Mouse (Mus musculus) layer of hippocampus, adult 2 months (tissue): Measurements from ENCODE around the gene Prl2c5. TPM values are rescaled to one million over a fixed set of nuclear protein-coding genes. Genes with fewer than 3 reads are reported as not detected.
"Not testable (repeated sequence)": the region's sequence is repeated elsewhere in the genome, so short reads cannot be mapped to it uniquely, and the experiment has no call there.

Experiments used
- DNase-seq, 2 experiments: peaks; one replicate each; pipeline ENCODE4 v3.0.0; 2022; ENCODE audit warnings: low spot score in 2 of 2
- H3K27ac ChIP-seq: fragments of 200-600 bp; 2 replicates; pipeline ENCODE4 v1.8.1; 2022
- H3K4me3 ChIP-seq: fragments of 200-600 bp; 2 replicates; pipeline ENCODE4 v1.8.1; 2022; ENCODE audit warnings: mild to moderate bottlenecking
- CTCF ChIP-seq: fragments of 200-600 bp; conservative IDR thresholded peaks from 2 replicates; pipeline ENCODE4 v1.8.1; 2022; ENCODE audit warnings: antibody characterized with exemption, mild to moderate bottlenecking, moderate library complexity
- long read RNA-seq, 2 experiments: library from polyadenylated mRNA; stranded (forward); transcript quantifications; one replicate each; pipeline ENCODE4 v2.0.0; 2021; ENCODE audit warnings: borderline mapping rate in 2 of 2
- total RNA-seq, 2 experiments: library from RNA; stranded (reverse); gene quantifications; 2 replicates each; pipeline ENCODE4 v1.2.3; 2021

Gene Prl2c5
- total RNA-seq = not detected
- long read RNA-seq, experiment 1 = 0 reads
- long read RNA-seq, experiment 2 = 0 reads

DNA sequence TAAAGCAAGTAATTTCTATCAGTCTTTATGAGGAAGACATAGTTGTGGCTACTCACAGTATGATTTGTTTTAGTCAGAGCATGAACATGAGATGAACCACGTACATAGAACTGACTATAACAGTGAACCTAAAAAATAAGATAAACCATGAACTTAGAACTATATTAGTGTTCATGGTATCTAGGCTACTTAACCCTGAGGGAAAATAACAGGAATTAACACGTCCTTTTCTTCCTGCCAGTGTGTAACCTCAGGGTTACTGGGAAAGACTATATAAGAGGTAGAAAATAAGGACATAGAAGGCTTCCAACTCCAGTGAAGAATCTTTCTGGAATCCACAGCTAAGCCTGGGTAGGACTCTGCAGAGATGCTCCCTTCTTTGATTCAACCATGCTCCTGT is at the start of gene Prl2c5:
Gene Prl2c5, plus strand, starts transcription at position 301 of the 400 bp plus-strand sequence.
- H3K4me3 ChIP-seq, H3K27ac ChIP-seq, DNase-seq: not testable (repeated sequence)

DNA sequence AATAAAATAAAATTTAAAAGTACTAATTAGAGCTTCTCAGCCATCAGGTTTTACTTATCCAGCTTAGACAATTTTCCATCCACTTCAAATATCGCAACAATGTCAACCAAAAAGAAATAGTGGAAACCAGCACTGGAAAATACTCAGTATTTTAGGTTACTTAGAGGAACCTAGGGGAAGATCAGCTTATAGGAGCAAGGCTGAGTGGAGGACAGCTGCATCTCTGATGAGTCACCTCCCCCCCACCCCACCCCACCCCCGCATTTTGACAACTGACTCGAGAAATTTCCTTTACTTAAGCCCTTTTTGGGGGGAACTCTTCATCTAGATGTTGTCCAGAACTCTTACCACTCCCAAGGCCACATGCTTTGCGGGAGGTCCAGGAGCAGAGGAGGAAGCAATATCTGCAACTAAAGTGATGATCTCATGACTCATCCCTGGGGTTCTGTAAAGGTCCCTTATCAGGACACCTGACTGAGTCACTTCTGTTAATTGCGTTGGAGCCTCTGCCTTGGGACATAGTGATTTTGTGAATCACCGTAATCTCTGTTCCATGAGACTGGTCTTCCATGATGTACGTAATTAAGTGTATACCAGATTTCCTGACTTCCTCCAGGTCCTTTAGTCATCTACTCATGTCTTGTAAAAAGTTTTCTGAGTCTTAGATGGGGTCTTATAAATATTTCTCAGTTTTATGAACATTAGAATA is 19.6 kb upstream of the Prl2c5 start:
- H3K27ac ChIP-seq, H3K4me3 ChIP-seq, DNase-seq: not testable (repeated sequence)

DNA sequence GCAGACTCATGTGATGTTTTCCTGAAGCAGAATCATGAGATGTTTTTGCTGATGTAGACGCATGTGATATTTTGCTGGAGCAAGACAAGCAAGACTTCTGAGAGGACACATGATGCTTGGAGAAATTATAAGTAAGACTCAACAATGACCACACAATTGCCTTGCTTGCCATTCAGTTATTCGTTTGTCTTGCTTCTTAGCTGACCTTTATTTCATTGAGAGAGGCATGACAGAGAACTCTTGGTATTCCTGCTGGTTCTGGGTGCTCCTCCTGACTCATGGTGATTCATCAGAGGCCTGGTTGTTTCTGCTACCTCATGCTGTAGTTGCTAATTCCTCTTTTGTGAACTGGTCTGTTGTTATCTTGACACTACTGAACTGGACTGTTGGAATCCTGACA is 13.9 kb upstream of the Prl2c5 start:
- H3K4me3 ChIP-seq, H3K27ac ChIP-seq, DNase-seq: not testable (repeated sequence)

DNA sequence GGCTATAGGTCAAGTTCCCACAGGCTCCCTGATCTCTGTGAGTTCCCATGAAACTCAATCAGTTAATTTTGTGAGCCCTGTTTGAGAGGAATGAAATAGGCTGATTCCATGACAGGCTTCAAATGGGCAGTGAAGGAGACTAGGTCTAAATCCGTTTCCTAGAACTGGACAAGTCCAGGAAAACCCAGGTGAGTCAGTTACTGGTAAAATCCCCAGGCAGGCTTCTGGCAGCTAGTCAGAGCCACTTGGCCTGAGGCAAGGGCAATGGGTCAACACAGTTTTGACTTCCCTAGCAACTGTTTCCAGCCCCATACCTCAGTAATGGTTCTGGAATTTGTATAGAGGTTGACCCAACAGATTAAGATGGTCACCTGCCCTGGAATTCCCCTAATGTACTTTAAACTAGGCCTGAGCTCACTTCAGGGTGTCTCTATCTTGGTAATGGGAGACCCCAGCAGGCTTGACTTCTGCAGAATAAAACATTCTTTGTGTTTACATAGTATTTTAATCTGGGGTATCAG is 8.8 kb upstream of the Prl2c5 start:
- not testable (repeated sequence) for DNase-seq, H3K27ac ChIP-seq, H3K4me3 ChIP-seq

DNA sequence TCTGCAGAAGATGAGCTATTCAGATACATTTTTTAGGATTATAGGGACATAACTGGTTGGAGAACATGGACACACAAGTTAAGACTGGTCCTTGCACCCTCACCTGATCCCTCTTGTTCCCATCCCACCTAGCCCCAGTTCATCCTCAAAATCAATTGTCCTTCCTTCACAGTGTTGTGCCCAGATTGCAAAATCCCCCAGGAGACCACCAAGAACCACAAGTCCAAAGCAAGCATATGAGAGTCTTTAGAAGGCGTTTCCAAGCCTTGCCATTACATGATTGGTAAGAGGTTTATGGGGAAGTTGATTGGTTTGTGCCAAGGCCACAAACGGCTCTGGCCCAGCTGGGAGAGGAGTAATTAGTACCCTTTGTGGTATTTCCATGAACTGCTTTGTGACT is 6.8 kb upstream of the Prl2c5 start:
- H3K4me3 ChIP-seq, H3K27ac ChIP-seq, DNase-seq: not testable (repeated sequence)

DNA sequence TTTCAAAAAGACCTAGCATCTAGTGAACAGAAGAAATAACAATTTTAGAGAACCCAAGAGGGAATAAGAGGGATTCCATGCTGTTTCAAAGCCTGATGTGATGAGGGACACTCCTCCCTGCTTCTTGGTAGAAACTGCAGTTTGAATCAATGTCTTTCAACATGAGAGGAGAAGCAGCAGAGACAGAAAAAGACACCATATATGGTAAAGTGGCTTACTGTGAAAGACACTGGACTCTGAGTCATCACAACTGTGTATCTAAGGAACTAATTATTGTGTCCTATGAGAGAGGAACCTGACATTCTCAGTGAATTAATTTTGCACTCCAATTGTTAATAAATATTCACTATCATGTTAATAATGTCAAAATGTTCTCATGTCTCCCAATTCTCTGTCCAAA is 28.7 kb downstream of the Prl2c5 start:
- DNase-seq, H3K27ac ChIP-seq, H3K4me3 ChIP-seq: not testable (repeated sequence)

DNA sequence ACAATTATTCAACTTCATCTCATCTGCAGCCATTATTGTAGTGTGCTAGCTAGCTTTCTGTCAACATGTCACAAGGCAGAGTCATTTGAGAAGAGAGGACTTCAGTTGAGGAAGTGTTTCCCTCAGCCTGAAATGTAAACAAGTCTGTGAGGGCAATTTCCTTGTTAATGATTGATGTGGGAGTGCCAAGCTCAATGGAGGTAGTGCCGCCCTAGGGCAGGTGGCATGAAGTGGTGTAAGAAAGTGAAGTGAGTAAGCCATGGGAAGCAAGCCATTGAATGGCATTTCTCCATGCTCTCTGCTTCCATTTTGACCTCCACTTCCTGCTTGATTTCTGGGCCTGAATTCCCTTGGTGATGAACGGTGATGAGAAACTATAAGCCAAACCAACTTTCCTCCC is 33.8 kb downstream of the Prl2c5 start:
- not testable (repeated sequence) for H3K4me3 ChIP-seq, DNase-seq, H3K27ac ChIP-seq

DNA sequence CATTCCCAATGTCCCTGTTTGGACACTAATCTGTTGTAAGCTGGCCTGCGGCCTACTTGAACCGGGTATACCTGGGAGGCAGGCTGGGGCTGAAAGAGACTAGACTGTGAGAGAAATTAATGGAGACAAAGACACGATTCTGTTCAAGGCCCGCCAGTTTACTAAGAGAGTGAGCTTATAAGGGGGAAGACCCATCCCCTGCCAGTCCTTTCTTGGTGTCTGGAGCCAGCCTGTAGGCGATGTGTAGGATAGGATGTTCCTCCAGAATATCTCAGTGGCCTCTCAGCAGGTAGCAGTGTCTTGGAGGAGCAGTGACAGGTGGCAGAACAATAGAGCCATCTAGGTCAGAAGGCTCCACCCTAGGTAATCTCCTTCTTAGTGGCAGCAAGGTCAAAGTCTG is 37.7 kb downstream of the Prl2c5 start:
- DNase-seq, H3K4me3 ChIP-seq, H3K27ac ChIP-seq: not testable (repeated sequence)

DNA sequence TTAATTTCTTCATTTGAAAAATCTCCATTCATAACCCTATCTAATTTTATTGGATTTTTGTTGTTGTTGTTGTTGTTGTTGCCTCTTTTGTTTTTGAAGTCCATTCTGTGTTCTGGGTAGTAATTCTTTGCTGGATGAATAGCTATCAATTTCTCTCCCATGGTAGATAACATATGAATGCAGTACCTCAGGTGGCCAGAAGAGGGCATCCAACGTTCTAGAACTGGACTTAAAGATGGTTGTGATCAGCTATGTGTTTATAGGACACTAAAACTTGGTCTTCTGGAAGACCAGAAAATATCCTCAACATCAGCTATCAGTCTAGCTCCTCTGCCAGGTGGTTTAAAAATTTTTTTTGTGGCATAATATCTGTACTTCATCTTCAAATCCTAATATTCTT is 54.9 kb downstream of the Prl2c5 start:
- TF ChIP-seq CTCF = peak; percentile 80
- H3K27ac ChIP-seq, H3K4me3 ChIP-seq: not testable (repeated sequence)
- peak; percentile 23 to 62 for DNase-seq

Other genes starting within 250 kb of the Prl2c5 start
- gene Prl2c2, start 177.3 kb upstream of the Prl2c5 start, total RNA-seq = not detected
- 10 to 100 TPM; 21.5 to 21.6 TPM for gene Gpr137b, start 211.3 kb downstream of the Prl2c5 start, total RNA-seq